Mouse (Mus musculus): Measurements from ENCODE around the gene Lrrc45. TPM values are rescaled to one million over a fixed set of nuclear protein-coding genes. Genes with fewer than 3 reads are reported as not detected.
A peak's percentile ranks its signal among the peaks of the same experiment; 100 is the strongest.

Gene Lrrc45
- polyA plus RNA-seq, 1 experiment from 2014 or later: 50.4 TPM

- peak overlapping the region; percentile 61 for H3K27ac ChIP-seq (replicated peaks; ENCODE audit: low read depth, low read length)
- 36% methylated on average over 12 of the region's 12 CpGs for WGBS
- H3K4me1 ChIP-seq (ENCODE audit: control insufficient read depth, insufficient read depth, low read length): peaks cover 7% of the 10 kb centered on the region
- DNase-seq: peak; percentile 60
- no peak overlapping the region for H3K4me3 ChIP-seq (replicated peaks; ENCODE audit: low read depth, low read length)
- no peaks in the 10 kb centered on the region for H3K27me3 ChIP-seq (ENCODE audit: control insufficient read depth, insufficient read depth, low read length)
- peaks cover 35% of the 10 kb centered on the region for H3K36me3 ChIP-seq (ENCODE audit: control insufficient read depth, insufficient read depth, low read length)
- ATAC-seq (ENCODE audit: low FRiP score, low TSS enrichment): peak; percentile 55; the same call in 1 of the 2 replicates
- no peak overlapping the region for H3K4me2 ChIP-seq (ENCODE audit: low read length)
- no peaks in the 10 kb centered on the region for H3K9me3 ChIP-seq (ENCODE audit: control insufficient read depth, low read length)
- no peak overlapping the region for H3K9ac ChIP-seq (replicated peaks; ENCODE audit: low read length)
Measured at GRCm38 (mm10) chr11:120695641-120696040, 18.1 kb upstream of the Lrrc45 start.

- H3K4me3 ChIP-seq (replicated peaks; ENCODE audit: low read depth, low read length): no peak overlapping the region
Measured at GRCm38 (mm10) chr11:120696568-120696967, 17.2 kb upstream of the Lrrc45 start.

DNA sequence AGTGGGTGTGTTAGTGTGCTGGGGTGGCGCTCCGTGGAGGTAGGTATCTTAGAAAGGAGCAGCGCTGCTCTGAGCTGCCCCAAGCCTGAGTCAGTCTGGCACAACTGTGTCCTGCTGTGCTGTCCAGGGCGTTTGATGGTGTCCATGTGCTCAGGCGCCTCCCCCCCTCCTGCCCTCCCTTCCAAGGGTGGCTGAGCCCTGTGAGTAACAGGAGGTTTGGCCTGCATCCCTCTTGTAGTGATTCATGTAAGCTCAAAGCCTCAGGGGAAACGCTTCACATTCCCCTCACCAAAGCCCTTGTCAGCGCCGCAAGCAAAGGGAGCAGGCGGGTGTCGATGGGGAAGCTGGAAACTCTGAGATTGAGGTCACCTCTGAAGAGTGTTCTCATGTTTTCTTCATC lies 16.0 kb upstream of the Lrrc45 start:
- no peak for ATAC-seq (ENCODE audit: low FRiP score, low TSS enrichment)
- Histone ChIP-seq H3K9ac (replicated peaks; ENCODE audit: low read length) (no peak overlapping the region), H3K4me3 (replicated peaks; ENCODE audit: low read depth, low read length) (no peak overlapping the region), H3K9me3 (ENCODE audit: control insufficient read depth, low read length) (no peaks in the 10 kb centered on the region), H3K4me1 (ENCODE audit: control insufficient read depth, insufficient read depth, low read length) (peaks cover 7% of the 10 kb centered on the region), H3K27ac (replicated peaks; ENCODE audit: low read depth, low read length) (no peak overlapping the region), H3K27me3 (ENCODE audit: control insufficient read depth, insufficient read depth, low read length) (no peaks in the 10 kb centered on the region), H3K4me2 (ENCODE audit: low read length) (no peak overlapping the region), H3K36me3 (ENCODE audit: control insufficient read depth, insufficient read depth, low read length) (peaks cover 39% of the 10 kb centered on the region)
- no peak for DNase-seq
- WGBS: 72% methylated on average over 10 of the region's 10 CpGs

More at GRCm38 (mm10) chr11:120696568-120696967, 17.2 kb upstream of the Lrrc45 start:
- no peak for ATAC-seq (ENCODE audit: low FRiP score, low TSS enrichment)
- Histone ChIP-seq H3K27me3 (ENCODE audit: control insufficient read depth, insufficient read depth, low read length) (no peaks in the 10 kb centered on the region), H3K27ac (replicated peaks; ENCODE audit: low read depth, low read length) (no peak overlapping the region), H3K36me3 (ENCODE audit: control insufficient read depth, insufficient read depth, low read length) (peaks cover 38% of the 10 kb centered on the region), H3K4me1 (ENCODE audit: control insufficient read depth, insufficient read depth, low read length) (peaks cover 7% of the 10 kb centered on the region), H3K9ac (replicated peaks; ENCODE audit: low read length) (no peak overlapping the region), H3K9me3 (ENCODE audit: control insufficient read depth, low read length) (no peaks in the 10 kb centered on the region), H3K4me2 (ENCODE audit: low read length) (no peak overlapping the region)
- 95% methylated on average over 6 of the region's 6 CpGs for WGBS
- no peak for DNase-seq

- H3K9ac ChIP-seq (replicated peaks; ENCODE audit: low read length): no peak overlapping the region
- DNase-seq: no peak
- WGBS: 37% methylated on average over 15 of the region's 15 CpGs
- H3K9me3 ChIP-seq (ENCODE audit: control insufficient read depth, low read length): no peaks in the 10 kb centered on the region
- H3K27me3 ChIP-seq (ENCODE audit: control insufficient read depth, insufficient read depth, low read length): no peaks in the 10 kb centered on the region
- H3K36me3 ChIP-seq (ENCODE audit: control insufficient read depth, insufficient read depth, low read length): peaks cover 37% of the 10 kb centered on the region
- H3K27ac ChIP-seq (replicated peaks; ENCODE audit: low read depth, low read length): peak overlapping the region; percentile 61
- no peak overlapping the region for H3K4me2 ChIP-seq (ENCODE audit: low read length)
- no peak overlapping the region for H3K4me3 ChIP-seq (replicated peaks; ENCODE audit: low read depth, low read length)
- no peak for ATAC-seq (ENCODE audit: low FRiP score, low TSS enrichment)
- peaks cover 23% of the 10 kb centered on the region for H3K4me1 ChIP-seq (ENCODE audit: control insufficient read depth, insufficient read depth, low read length)
Measured at GRCm38 (mm10) chr11:120703696-120704454, 9.8 kb upstream of the Lrrc45 start.

- Histone ChIP-seq H3K4me3 (replicated peaks; ENCODE audit: low read depth, low read length) (no peak overlapping the region), H3K4me1 (ENCODE audit: control insufficient read depth, insufficient read depth, low read length) (peaks cover 23% of the 10 kb centered on the region), H3K36me3 (ENCODE audit: control insufficient read depth, insufficient read depth, low read length) (peaks cover 45% of the 10 kb centered on the region), H3K27me3 (ENCODE audit: control insufficient read depth, insufficient read depth, low read length) (no peaks in the 10 kb centered on the region), H3K4me2 (ENCODE audit: low read length) (peak overlapping the region; percentile 17; the same call in 1 of the 2 replicates), H3K9me3 (ENCODE audit: control insufficient read depth, low read length) (no peaks in the 10 kb centered on the region), H3K27ac (replicated peaks; ENCODE audit: low read depth, low read length) (peak overlapping the region; percentile 61), H3K9ac (replicated peaks; ENCODE audit: low read length) (peak overlapping the region; percentile 37; the same call in 1 of the 2 replicates)
- 17% methylated on average over 8 of the region's 8 CpGs for WGBS
- DNase-seq (peak; percentile 45), ATAC-seq (ENCODE audit: low FRiP score, low TSS enrichment) (peak; percentile 52; the same call in 1 of the 2 replicates)
Measured at GRCm38 (mm10) chr11:120704486-120705325, 9.0 kb upstream of the Lrrc45 start.

- ATAC-seq (ENCODE audit: low FRiP score, low TSS enrichment) (no peak), DNase-seq (no peak)
- Histone ChIP-seq H3K4me3 (replicated peaks; ENCODE audit: low read depth, low read length) (no peak overlapping the region), H3K9me3 (ENCODE audit: control insufficient read depth, low read length) (no peaks in the 10 kb centered on the region), H3K27me3 (ENCODE audit: control insufficient read depth, insufficient read depth, low read length) (no peaks in the 10 kb centered on the region), H3K36me3 (ENCODE audit: control insufficient read depth, insufficient read depth, low read length) (peaks cover 51% of the 10 kb centered on the region), H3K4me2 (ENCODE audit: low read length) (no peak overlapping the region), H3K27ac (replicated peaks; ENCODE audit: low read depth, low read length) (no peak overlapping the region), H3K9ac (replicated peaks; ENCODE audit: low read length) (no peak overlapping the region), H3K4me1 (ENCODE audit: control insufficient read depth, insufficient read depth, low read length) (peaks cover 23% of the 10 kb centered on the region)
- WGBS: 56% methylated on average over 5 of the region's 5 CpGs
Measured at GRCm38 (mm10) chr11:120706120-120706519, 7.6 kb upstream of the Lrrc45 start.

DNA sequence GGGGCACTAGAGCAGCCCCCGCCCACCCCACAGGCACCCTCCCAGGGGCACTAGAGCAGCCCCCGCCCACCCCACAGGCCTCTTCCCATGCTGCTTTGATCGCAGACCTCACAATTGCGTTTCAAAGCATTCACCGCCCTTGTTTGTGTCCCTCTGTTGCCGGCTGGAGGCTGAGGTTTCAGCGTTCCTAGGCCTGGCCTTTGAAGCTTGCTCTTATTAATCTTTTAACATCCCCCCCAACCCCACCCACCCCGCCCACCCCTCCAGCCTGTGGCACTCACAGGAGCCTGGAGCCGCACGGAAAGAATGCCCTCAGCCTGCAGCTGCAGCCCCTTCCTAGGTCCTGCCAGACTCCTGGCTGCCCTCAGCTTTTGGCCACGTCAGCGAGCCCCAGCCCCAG lies 6.5 kb upstream of the Lrrc45 start:
- Histone ChIP-seq H3K9ac (replicated peaks; ENCODE audit: low read length) (no peak overlapping the region; the same call in 1 of the 2 replicates), H3K9me3 (ENCODE audit: control insufficient read depth, low read length) (no peaks in the 10 kb centered on the region), H3K27me3 (ENCODE audit: control insufficient read depth, insufficient read depth, low read length) (no peaks in the 10 kb centered on the region), H3K4me3 (replicated peaks; ENCODE audit: low read depth, low read length) (no peak overlapping the region), H3K36me3 (ENCODE audit: control insufficient read depth, insufficient read depth, low read length) (peaks cover 47% of the 10 kb centered on the region), H3K4me2 (ENCODE audit: low read length) (no peak overlapping the region), H3K27ac (replicated peaks; ENCODE audit: low read depth, low read length) (peak overlapping the region; percentile 52; the same call in 1 of the 2 replicates), H3K4me1 (ENCODE audit: control insufficient read depth, insufficient read depth, low read length) (peaks cover 23% of the 10 kb centered on the region)
- WGBS: 3% methylated on average over 11 of the region's 12 CpGs
- DNase-seq: peak; percentile 52
- peak; percentile 17; the same call in 1 of the 2 replicates for ATAC-seq (ENCODE audit: low FRiP score, low TSS enrichment)

- Histone ChIP-seq H3K36me3 (ENCODE audit: control insufficient read depth, insufficient read depth, low read length) (peaks cover 43% of the 10 kb centered on the region), H3K4me1 (ENCODE audit: control insufficient read depth, insufficient read depth, low read length) (peaks cover 29% of the 10 kb centered on the region), H3K27ac (replicated peaks; ENCODE audit: low read depth, low read length) (peak overlapping the region; percentile 52; the same call in 1 of the 2 replicates), H3K9ac (replicated peaks; ENCODE audit: low read length) (no peak overlapping the region), H3K4me3 (replicated peaks; ENCODE audit: low read depth, low read length) (no peak overlapping the region), H3K4me2 (ENCODE audit: low read length) (no peak overlapping the region), H3K27me3 (ENCODE audit: control insufficient read depth, insufficient read depth, low read length) (no peaks in the 10 kb centered on the region), H3K9me3 (ENCODE audit: control insufficient read depth, low read length) (no peaks in the 10 kb centered on the region)
- WGBS: 25% methylated on average over 5 of the region's 5 CpGs
- ATAC-seq (ENCODE audit: low FRiP score, low TSS enrichment): no peak
- no peak for DNase-seq
Measured at GRCm38 (mm10) chr11:120707969-120708368, 5.8 kb upstream of the Lrrc45 start.

Data from midbrain, embryonic 14.5 days (tissue).